Mouse (Mus musculus) liver, adult 2 months (tissue): ENCODE data around the gene Lrrc8c.

Experiments used
- CTCF ChIP-seq: fragments of 200-500 bp; IDR thresholded peaks from 2 replicates; pipeline ENCODE4 v1.5.1; 2011; ENCODE audit warnings: low read depth, low read length, control low read depth
- POLR2A ChIP-seq: fragments of 200-500 bp; IDR thresholded peaks from 2 replicates; pipeline ENCODE4 v1.6.1; 2011; ENCODE audit warnings: low read length, control low read depth; ENCODE audit not compliant: insufficient read depth; ENCODE audit errors: extremely low read depth

- TF ChIP-seq CTCF = no peak
- TF ChIP-seq POLR2A = no peak
Measured at GRCm38 (mm10) chr5:105498429-105499000, 20.7 kb upstream of the Lrrc8c start.
